Mouse (Mus musculus) adrenal gland, postnatal 25 days (tissue): ENCODE data around the gene Nsg2. TPM values are rescaled to one million over a fixed set of nuclear protein-coding genes. Genes with fewer than 3 reads are reported as not detected.
"Not testable (repeated sequence)": the region's sequence is repeated elsewhere in the genome, so short reads cannot be mapped to it uniquely, and the experiment has no call there.

Source experiments
- DNase-seq: peaks from one replicate; pipeline ENCODE4 v3.0.0; 2021; ENCODE audit warnings: mixed read lengths
- long read RNA-seq: library from polyadenylated mRNA; stranded (forward); transcript quantifications from one replicate; pipeline ENCODE4 v2.0.0, GENCODE M21; 2021
- total RNA-seq: library from RNA; stranded (reverse); gene quantifications from 2 replicates; pipeline ENCODE4 v1.2.3, GENCODE M21; 2021

Nsg2 gene
- total RNA-seq: 23.6 and 33.9 TPM in 2 replicates
- long read RNA-seq, partial matches to known transcripts: 15 of 21 reads
- long read RNA-seq, other reads (novel, unspliced or antisense): 2 of 21 reads

GRCm38 (mm10) chr11:32000281-32000680, at the start of gene Nsg2:
Gene Nsg2, plus strand, starts transcription at chr11:32000463.
- peak; percentile 76 for DNase-seq

- DNase-seq: no peak
Measured at GRCm38 (mm10) chr11:31960071-31960470, 40.2 kb upstream of the Nsg2 start.

- DNase-seq: no peak
Measured at GRCm38 (mm10) chr11:31963993-31964392, 36.3 kb upstream of the Nsg2 start.

- DNase-seq: no peak
Measured at GRCm38 (mm10) chr11:31965256-31966134, 34.8 kb upstream of the Nsg2 start, which contains the start of gene 4930524B15Rik. Gene 4930524B15Rik, plus strand, starts transcription at chr11:31965592.

GRCm38 (mm10) chr11:31974132-31974531, 26.1 kb upstream of the Nsg2 start:
- DNase-seq: no peak

- no peak for DNase-seq
Measured at GRCm38 (mm10) chr11:31974826-31975225, 25.4 kb upstream of the Nsg2 start.

GRCm38 (mm10) chr11:31975678-31976077, 24.6 kb upstream of the Nsg2 start:
- DNase-seq: no peak

- no peak for DNase-seq
Measured at GRCm38 (mm10) chr11:31976137-31976536, 24.1 kb upstream of the Nsg2 start.

- not testable (repeated sequence) for DNase-seq
Measured at GRCm38 (mm10) chr11:31980089-31980488, 20.2 kb upstream of the Nsg2 start.

GRCm38 (mm10) chr11:31981830-31982229, 18.4 kb upstream of the Nsg2 start:
- no peak for DNase-seq

- DNase-seq: not testable (repeated sequence)
Measured at GRCm38 (mm10) chr11:31982247-31982943, 17.9 kb upstream of the Nsg2 start.

- no peak for DNase-seq
Measured at GRCm38 (mm10) chr11:31983249-31983648, 17.0 kb upstream of the Nsg2 start.

- DNase-seq: no peak
Measured at GRCm38 (mm10) chr11:31984786-31985185, 15.5 kb upstream of the Nsg2 start.

GRCm38 (mm10) chr11:31992535-31992934, 7.7 kb upstream of the Nsg2 start:
- no peak for DNase-seq

GRCm38 (mm10) chr11:31999716-32000115, 547 bp upstream of the Nsg2 start:
- no peak for DNase-seq

- no peak for DNase-seq
Measured at GRCm38 (mm10) chr11:32001181-32001910, 1.1 kb downstream of the Nsg2 start.

GRCm38 (mm10) chr11:32002670-32003072, 2.4 kb downstream of the Nsg2 start:
- no peak for DNase-seq

GRCm38 (mm10) chr11:32008049-32008448, 7.8 kb downstream of the Nsg2 start:
- not testable (repeated sequence) for DNase-seq

- DNase-seq: no peak
Measured at GRCm38 (mm10) chr11:32008852-32009251, 8.6 kb downstream of the Nsg2 start.

GRCm38 (mm10) chr11:32009961-32010662, 9.8 kb downstream of the Nsg2 start:
- peak; percentile 7 for DNase-seq

GRCm38 (mm10) chr11:32010663-32010970, 10.4 kb downstream of the Nsg2 start:
- no peak for DNase-seq
